Mouse (Mus musculus) ES-Bruce4 (cell line): Measurements from ENCODE around the gene Wdhd1.

ENCODE experiments used
- CTCF ChIP-seq: IDR thresholded peaks from one replicate; pipeline ENCODE4 v1.8.1; 2011; ENCODE audit warnings: low read depth, low read length
- POLR2A ChIP-seq: IDR thresholded peaks from one replicate; pipeline ENCODE4 v1.8.1; 2011; ENCODE audit warnings: low read length; ENCODE audit not compliant: insufficient read depth

DNA sequence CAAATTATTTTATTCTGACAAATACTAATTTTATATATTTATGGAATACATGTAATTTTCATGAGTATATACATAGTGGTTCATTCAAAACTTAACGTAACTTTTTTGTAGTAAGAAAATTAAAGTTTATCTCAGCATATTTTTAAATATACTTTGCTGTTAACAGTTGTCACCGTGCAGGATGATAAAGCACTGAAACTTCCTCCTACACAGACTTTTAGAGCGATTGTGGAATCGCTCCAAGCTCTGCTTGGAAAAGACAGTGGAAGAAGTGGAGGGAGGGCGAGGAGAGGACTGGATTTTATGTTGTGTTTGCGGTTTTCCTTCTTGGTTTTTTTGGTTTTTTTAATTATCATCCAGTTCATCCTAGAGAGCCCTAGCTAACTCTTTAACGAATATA lies 6.9 kb upstream of the Wdhd1 start:
- TF ChIP-seq POLR2A (no peak), CTCF (no peak)
